Mouse (Mus musculus) urinary bladder, adult 2 months (tissue): ENCODE measurements at regions not wholly inside any gene's neighbourhood (a gene's known extent, or its start where the extent isn't known, plus 50 kb on each side); places are given as distances from the start of the nearest gene placed in this dataset.
A peak's percentile ranks its signal among the peaks of the same experiment; 100 is the strongest.

ENCODE experiments used
- DNase-seq: peaks from one replicate; pipeline ENCODE4 v3.0.0; 2022; ENCODE audit warnings: low spot score

DNA sequence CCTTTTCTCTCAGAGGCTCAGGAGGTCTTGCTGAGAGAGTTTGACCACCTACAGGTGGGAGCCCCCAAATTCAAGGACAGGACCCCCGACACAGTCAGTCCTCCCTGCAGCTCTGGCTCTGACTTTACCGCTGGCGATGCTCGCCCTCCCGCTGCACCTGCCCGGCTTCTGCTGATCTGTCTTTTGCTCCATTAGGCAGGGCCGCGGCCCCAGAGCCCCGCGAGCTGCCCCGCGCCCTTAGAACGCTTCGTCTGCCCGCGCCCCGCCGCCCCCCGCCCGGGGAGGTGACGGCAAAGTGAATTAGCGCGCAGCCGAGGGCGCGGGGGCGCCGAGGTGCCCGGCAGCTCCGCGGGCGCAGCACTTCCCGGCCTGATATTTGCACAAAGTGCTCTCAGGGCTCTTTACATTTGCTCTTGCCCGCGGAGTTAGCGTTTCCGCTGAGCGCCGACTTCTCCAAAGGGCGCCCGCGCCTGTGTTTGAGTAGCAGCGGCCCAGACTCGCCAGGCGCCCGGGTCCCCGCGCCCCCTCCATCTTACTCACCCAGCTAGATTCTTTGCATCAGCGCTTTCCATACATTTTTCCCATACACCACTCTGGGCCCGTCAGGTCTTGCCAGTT, 260.7 kb upstream of the 4930535I16Rik start:
- no peak for DNase-seq

GRCm38 (mm10) chr4:124175531-124175930, 257.7 kb upstream of the 4930535I16Rik start:
- no peak for DNase-seq

DNA sequence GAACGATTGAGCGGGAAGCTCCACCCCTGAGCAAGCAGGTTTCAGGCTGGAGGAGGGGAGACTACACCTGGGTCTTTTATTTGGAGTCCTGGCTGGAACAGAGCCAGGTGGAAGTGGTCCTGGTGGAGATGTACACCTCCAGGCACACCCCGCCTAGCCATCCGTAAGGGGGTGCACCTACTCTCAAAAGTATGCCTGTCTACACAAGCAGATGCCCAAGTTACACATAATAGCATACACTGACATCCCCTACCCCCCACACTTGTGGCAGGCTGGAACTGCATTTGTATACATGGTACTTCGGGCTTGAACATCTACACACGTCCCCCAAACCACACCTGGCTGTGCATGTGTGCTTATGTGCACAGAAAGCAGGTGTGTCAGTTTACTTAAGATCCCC, 236.8 kb upstream of the 4930535I16Rik start:
- no peak for DNase-seq

- DNase-seq: no peak
Measured at GRCm38 (mm10) chr4:124149771-124150451, 232.1 kb upstream of the 4930535I16Rik start.

- no peak for DNase-seq
Measured at GRCm38 (mm10) chr4:124149037-124149436, 231.2 kb upstream of the 4930535I16Rik start.

DNA sequence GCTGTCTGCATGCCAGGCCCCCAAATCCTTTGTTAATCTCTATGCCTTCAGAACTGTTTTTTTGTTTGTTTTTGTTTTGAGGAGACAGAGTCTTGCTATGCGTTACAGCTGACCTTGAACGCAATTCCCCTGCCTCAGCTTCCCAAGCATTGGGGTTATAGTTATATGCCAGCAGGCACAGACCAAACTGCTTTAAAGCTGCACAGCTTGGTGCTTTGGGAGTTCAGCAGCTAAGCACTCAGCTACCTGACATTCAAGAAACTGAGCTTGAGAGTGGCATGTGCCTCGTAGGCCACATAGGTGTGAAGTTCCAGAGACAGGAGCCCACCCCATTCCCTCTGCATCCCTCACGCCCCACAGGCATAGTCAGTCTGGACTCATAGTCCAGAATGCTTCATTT, 229.5 kb upstream of the 4930535I16Rik start:
- DNase-seq: no peak

- DNase-seq: no peak
Measured at GRCm38 (mm10) chr4:124146135-124146534, 228.3 kb upstream of the 4930535I16Rik start.

GRCm38 (mm10) chr4:124143630-124144029, 225.8 kb upstream of the 4930535I16Rik start:
- no peak for DNase-seq

DNA sequence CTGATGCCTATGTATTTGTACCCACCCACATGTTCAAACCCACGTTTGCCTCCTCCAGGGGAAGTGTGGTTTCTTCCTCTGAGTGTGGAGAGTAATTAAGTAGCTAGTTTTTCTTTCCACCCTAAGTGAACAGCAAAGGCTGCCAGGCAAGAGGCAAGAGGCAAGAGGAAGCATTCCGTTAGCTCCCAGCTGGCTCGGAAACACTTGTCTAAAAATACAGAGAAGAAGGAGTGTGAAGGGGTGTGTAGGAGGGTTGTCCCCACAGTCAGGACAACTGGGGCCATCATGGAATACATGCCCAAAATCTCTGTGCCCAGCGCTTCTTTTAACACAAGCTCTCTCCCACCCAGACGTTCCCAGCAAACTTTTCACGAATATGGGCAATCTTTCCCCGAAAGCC, 225.4 kb upstream of the 4930535I16Rik start:
- DNase-seq: no peak

GRCm38 (mm10) chr4:124142083-124142482, 224.3 kb upstream of the 4930535I16Rik start:
- peak; percentile 47 for DNase-seq

- no peak for DNase-seq
Measured at GRCm38 (mm10) chr4:124135165-124135470, 217.3 kb upstream of the 4930535I16Rik start.

GRCm38 (mm10) chr4:124134341-124135164, 216.7 kb upstream of the 4930535I16Rik start:
- no peak for DNase-seq

- no peak for DNase-seq
Measured at GRCm38 (mm10) chr4:124130946-124131345, 213.1 kb upstream of the 4930535I16Rik start.

- DNase-seq: no peak
Measured at GRCm38 (mm10) chr4:124126258-124126657, 208.4 kb upstream of the 4930535I16Rik start.

DNA sequence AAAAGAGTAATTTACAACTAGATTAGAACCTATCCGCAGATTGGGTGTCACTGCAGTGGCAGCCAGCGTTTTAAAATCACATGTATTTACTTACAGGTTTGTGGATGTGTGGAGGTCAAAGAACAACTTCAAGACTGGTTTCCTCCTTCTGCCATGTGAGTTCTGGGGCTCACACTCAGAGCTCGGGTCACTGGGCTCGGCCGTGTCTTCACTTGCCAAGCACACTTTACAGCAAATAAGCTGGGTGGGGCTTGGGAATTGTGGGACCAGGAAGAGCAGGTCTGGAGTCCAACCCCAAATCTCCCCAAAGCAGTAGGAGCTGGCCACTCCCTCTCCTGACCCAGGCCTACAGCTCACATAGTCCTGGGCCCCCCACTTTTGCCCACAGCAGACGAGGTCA, 202.5 kb upstream of the 4930535I16Rik start:
- no peak for DNase-seq

GRCm38 (mm10) chr4:124113856-124114345, 196.1 kb upstream of the 4930535I16Rik start:
- DNase-seq: no peak

DNA sequence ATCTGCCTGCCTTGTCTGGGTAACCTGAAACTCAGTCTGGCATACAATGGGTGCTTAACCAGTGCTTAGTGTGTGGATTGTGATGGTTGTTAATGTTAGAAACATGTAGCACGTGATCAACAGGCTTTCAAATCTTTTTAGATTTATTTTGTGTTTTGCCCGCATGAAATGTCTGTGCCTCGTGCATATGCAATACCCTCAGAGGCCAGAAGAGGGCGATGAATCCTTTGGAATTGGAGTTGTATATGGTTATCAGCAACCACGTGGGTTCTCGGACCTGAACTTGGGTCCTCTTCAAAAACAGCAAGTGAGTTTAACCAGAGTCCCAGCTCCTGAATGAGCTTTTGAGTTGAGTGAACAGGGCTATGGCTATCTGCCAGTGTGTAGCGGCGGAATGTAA, 192.9 kb upstream of the 4930535I16Rik start:
- DNase-seq: no peak

GRCm38 (mm10) chr4:124109371-124109770, 191.5 kb upstream of the 4930535I16Rik start:
- no peak for DNase-seq

GRCm38 (mm10) chr4:124102684-124103083, 184.9 kb upstream of the 4930535I16Rik start:
- DNase-seq: no peak

GRCm38 (mm10) chr4:124086801-124087200, 169.0 kb upstream of the 4930535I16Rik start:
- no peak for DNase-seq

DNA sequence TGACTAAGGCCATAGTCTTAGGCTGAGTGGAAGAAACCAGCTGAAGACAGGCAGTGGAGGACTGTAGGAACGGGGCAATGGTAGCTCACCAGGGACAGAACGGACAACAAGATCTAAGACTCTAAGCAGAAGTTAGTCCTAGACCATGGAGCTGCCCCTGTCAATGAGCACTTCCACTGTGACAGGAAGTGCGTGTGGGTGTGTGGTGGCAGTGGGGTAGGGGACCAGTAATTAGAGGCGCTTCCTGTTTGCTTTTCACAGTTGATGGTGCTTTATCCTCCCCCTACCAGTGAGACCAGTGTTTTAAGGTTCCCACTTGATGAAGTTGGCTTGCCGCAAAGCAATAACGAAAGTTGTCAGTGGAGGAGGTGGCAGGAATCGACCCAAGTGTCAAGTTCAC, 168.4 kb upstream of the 4930535I16Rik start:
- no peak for DNase-seq

GRCm38 (mm10) chr4:124079603-124080002, 161.8 kb upstream of the 4930535I16Rik start:
- no peak for DNase-seq

- DNase-seq: no peak
Measured at GRCm38 (mm10) chr4:124075551-124075950, 157.7 kb upstream of the 4930535I16Rik start.
